Mouse (Mus musculus) heart, embryonic 11.5 days (tissue): ENCODE data around the gene Barx2. TPM values are rescaled to one million over a fixed set of nuclear protein-coding genes. Genes with fewer than 3 reads are reported as not detected.

Experiments
- ATAC-seq: fragments of 200-750 bp; cut with Nextera tagmentation; replicated peaks from 2 replicates; pipeline ENCODE4 v1.8.0; 2017; ENCODE audit warnings: moderate library complexity; ENCODE audit not compliant: insufficient number of reproducible peaks, low FRiP score, low TSS enrichment
- H3K27ac ChIP-seq: fragments of 300-500 bp; sonication (generic); 2 replicates; pipeline ENCODE4 v1.5.1; 2014; ENCODE audit warnings: mild to moderate bottlenecking, low read depth, low read length
- H3K27me3 ChIP-seq: fragments of 300-500 bp; sonication (generic); 2 replicates; pipeline ENCODE4 v1.6.1; 2014; ENCODE audit warnings: mild to moderate bottlenecking, low read length, mixed read lengths; ENCODE audit not compliant: control insufficient read depth, insufficient read depth
- H3K36me3 ChIP-seq: fragments of 300-500 bp; sonication (generic); 2 replicates; pipeline ENCODE4 v1.6.1; 2014; ENCODE audit warnings: mild to moderate bottlenecking, low read length, moderate library complexity, mixed read lengths; ENCODE audit not compliant: control insufficient read depth, insufficient read depth
- H3K4me1 ChIP-seq: fragments of 300-500 bp; sonication (generic); 2 replicates; pipeline ENCODE4 v1.6.1; 2014; ENCODE audit warnings: low read length; ENCODE audit not compliant: control insufficient read depth, insufficient read depth
- H3K4me2 ChIP-seq: fragments of 300-500 bp; sonication (generic); 2 replicates; pipeline ENCODE4 v1.6.1; 2014; ENCODE audit warnings: mild to moderate bottlenecking, moderate library complexity
- H3K4me3 ChIP-seq: fragments of 300-500 bp; sonication (generic); 2 replicates; pipeline ENCODE4 v1.5.1; 2014; ENCODE audit warnings: low read depth, low read length
- H3K9ac ChIP-seq: fragments of 300-500 bp; sonication (generic); 2 replicates; pipeline ENCODE4 v1.6.1; 2014; ENCODE audit warnings: mild to moderate bottlenecking, low read depth, low read length, moderate library complexity
- H3K9me3 ChIP-seq: fragments of 300-500 bp; sonication (generic); replicated peaks from 2 replicates; pipeline ENCODE4 v1.6.1; 2016; ENCODE audit warnings: low read length; ENCODE audit not compliant: control insufficient read depth
- WGBS: fragments of 180-500 bp; shearing (Covaris S2); extraction: QIAGEN DNeasy Blood & Tissue Kit; methylation state at CpG from one replicate; pipeline ENCODE4 v1.1.7; 2014; ENCODE audit not compliant: insufficient replicate concordance; 5-methylcytosine and 5-hydroxymethylcytosine counted together
- polyA plus RNA-seq: library from polyadenylated mRNA; unstranded; fragments of >200 nt; fragmentation: Nextera tagmentation; extraction: Ambion mirVana; gene quantifications from 2 replicates; pipeline ENCODE4 v1.2.1, GENCODE M21; 2014

Gene Barx2
- polyA plus RNA-seq, 1 experiment from 2014 or later, result 0.07 TPM

GRCm38 (mm10) chr9:31838047-31838446 is 75.2 kb downstream of the Barx2 start:
- H3K36me3 ChIP-seq, result no peaks in the 10 kb centered on the region
- H3K4me3 ChIP-seq, result no peak overlapping the region
- WGBS, result 62% methylated on average over 6 of the region's 6 CpGs
- no peak overlapping the region for H3K9ac ChIP-seq
- H3K4me2 ChIP-seq, result no peak overlapping the region
- no peak for ATAC-seq
- H3K4me1 ChIP-seq, result no peaks in the 10 kb centered on the region
- H3K9me3 ChIP-seq, result no peaks in the 10 kb centered on the region
- H3K27me3 ChIP-seq, result no peaks in the 10 kb centered on the region
- no peak overlapping the region for H3K27ac ChIP-seq

- Histone ChIP-seq H3K27ac (no peak overlapping the region), H3K4me3 (no peak overlapping the region), H3K27me3 (no peaks in the 10 kb centered on the region), H3K9me3 (no peaks in the 10 kb centered on the region), H3K4me1 (no peaks in the 10 kb centered on the region), H3K36me3 (no peaks in the 10 kb centered on the region), H3K9ac (no peak overlapping the region), H3K4me2 (no peak overlapping the region)
- WGBS, result 67% methylated on average over 2 of the region's 2 CpGs
- ATAC-seq, result no peak
Measured at GRCm38 (mm10) chr9:31808753-31809152, 104.5 kb downstream of the Barx2 start.

GRCm38 (mm10) chr9:31802641-31803040 is 110.6 kb downstream of the Barx2 start:
- Histone ChIP-seq H3K9me3 (no peaks in the 10 kb centered on the region), H3K36me3 (no peaks in the 10 kb centered on the region), H3K4me1 (no peaks in the 10 kb centered on the region), H3K9ac (no peak overlapping the region), H3K27me3 (no peaks in the 10 kb centered on the region), H3K4me3 (no peak overlapping the region), H3K4me2 (no peak overlapping the region), H3K27ac (no peak overlapping the region)
- no peak for ATAC-seq
- 86% methylated on average over 1 of the region's 1 CpGs for WGBS

Other genes with a start within 250 kb of the Barx2 start
- gene Arhgap32, start 202.7 kb upstream of the Barx2 start, polyA plus RNA-seq, result 3.5 and 3.7 TPM in 2 replicates